Mouse (Mus musculus) hematopoietic multipotent progenitor cell, adult 10-12 weeks (in vitro differentiated cells): ENCODE data around the gene Atf7. TPM values are rescaled to one million over a fixed set of nuclear protein-coding genes. Genes with fewer than 3 reads are reported as not detected.

Source experiments
- polyA plus RNA-seq: library from polyadenylated mRNA; stranded (reverse); fragments of >175 nt; gene quantifications from 2 replicates; pipeline ENCODE4 v1.2.3, GENCODE M21; 2012; ENCODE audit warnings: low replicate concordance

Atf7 gene
- 30.7 and 31.3 TPM in 2 replicates for polyA plus RNA-seq

DNA sequence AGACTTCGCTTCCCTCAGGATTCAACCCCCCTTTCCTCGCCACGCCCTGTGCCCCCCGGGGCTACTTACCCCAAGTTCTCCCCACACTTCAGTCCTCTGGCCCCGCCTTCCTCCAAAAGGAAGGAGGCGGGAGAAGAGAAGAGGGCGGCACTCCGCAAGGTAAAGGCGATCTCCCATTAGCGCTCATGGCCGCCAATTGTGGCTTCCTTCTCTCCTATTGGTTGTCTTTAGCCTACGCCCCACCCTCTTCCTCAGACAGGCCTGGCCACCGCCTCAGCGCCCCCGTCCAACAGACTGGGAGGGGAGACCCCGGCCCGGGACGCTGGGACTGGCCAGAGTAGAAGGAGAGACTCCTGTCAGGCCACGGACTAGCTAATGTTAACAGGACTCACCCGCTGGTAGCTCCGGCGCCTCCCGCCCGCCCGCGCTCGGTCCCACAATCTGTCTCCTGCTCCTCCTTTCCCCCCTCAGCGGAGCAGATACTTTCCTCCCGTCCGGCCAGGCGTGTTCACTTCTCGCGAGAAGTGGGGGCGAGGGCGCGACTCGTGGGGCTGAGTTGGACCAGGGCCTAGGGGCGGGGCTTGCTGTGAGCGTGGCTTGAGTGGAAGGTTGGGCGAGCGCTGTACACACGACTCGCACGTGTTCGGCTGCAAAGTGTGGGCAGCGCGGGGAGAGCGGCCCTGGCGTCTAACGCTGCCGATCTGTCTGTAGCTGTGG lies at the start of gene Atf7, which contains the start of gene Gm28047:
Gene Atf7 (minus strand): TSS at position 495 of the 717 bp plus-strand sequence.
Gene Gm28047 (minus strand): TSS at position 98 of the 717 bp plus-strand sequence.

DNA sequence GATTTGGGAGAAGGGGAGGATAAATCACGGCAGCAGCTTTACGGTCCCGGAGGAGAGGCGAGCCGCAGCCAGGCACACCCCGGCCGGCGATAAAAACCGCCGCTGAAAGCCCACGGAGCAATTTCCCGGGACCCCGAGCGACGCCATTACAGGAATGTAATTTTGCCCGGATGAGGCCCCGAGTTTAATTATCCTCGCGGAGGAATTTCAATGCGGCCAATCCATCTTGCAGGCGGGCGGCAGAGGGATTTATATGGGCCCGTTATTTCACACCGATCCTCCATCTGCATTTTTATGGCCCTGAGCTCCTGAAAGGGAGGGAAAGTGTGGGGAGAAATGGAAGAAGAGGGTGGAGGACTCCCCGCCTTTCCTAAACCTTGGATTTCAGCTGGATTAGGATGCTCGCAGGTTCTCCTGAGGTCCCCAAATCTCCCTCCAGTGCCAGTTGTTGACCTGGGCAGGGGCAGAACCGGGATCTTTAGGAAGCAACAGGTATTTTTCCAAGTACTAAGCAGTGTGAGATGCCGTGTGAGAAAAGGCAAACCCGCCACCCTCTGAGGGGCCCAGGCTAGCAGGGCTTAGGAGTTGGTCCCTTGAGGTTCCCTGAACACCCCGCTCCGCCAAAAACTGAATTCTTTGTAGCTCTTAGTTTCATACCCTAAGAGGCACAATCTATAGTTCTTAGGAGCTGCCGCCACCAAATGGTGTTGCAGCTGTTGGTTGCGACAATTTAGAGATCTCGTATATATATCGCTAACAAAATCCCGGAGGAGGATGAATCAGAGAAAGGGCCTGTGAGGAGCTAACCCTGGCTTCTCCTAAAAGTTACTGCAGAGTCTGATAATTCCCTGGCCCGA lies 47.2 kb upstream of the Atf7 start, which contains the start of gene Atp5g2:
Gene Atp5g2 (minus strand): TSS at position 138 of the 857 bp plus-strand sequence.

DNA sequence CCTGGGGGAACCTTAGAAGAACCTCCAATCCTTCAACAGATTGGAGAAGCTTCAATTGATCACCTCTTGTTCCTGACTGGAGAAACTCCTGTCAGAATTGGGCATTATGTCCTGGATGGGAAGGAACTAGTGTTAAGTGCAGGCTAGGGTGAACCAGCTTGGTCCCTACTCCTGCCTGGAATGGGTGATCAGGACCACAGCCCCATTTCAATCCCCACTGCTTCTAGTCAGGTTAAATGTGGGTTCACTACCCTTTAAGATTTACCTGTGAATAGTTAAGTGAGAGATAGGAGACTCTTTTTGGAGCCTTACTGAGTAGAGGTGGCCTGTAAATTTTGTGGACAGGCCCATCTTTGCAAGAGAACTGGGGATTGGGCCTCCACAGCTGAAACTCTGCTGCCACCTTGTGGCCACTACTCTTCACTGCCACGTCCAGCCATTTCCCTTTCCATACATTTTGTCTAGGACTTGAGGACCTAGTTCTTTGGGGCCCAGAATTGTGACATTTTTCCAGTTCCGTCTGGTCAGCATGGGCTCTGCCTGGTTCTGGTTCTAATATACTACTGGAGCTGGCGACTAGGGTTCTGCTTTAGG lies 100.3 kb downstream of the Atf7 start, which contains the start of gene Npff:
Gene Npff (minus strand): TSS at position 51 of the 594 bp plus-strand sequence.

DNA sequence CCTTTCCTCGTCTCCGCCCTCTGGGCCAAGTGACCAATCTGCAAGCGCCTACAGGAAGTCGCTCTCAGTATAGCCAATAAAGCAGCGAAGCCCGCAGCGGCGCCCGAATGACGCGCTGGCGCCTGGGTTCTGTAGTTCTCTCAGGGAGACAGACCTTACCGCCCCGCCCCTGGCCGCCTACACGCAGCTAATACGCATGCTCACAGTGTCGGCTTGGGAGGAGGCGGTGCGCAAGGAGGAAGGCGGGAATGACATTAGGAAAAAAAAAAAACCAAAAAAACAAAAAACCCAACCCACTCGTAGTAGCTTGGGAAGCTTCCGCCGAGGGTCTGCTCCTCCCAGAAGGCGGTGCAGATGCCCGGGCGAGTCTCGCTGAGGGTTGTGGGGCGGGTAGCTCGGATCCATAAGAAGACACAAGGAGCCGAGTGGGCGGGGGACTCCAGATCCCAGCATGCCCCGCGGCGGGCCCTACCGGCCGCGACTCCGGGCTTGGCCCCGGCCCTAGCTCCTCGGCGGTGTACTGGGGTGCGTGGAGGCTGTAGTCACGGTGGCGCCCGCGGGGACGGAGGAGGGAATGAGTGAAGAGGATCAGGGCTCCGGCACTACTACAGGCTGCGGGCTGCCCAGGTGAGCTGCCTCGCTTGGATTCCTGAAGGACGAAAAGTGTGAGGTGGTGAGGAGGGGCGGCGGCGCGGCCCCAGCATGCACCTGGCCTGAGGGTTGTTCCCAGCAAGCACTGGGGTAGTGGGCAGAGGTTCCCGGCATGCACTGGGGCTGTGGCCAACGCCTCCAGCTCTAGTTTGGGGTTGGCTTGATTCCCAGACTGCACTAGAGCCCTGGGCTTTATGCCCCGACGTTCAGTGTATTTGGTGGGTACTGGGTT lies 107.0 kb downstream of the Atf7 start, which contains the start of gene Tarbp2:
Gene Tarbp2 (plus strand): TSS at position 217 of the 883 bp plus-strand sequence.

DNA sequence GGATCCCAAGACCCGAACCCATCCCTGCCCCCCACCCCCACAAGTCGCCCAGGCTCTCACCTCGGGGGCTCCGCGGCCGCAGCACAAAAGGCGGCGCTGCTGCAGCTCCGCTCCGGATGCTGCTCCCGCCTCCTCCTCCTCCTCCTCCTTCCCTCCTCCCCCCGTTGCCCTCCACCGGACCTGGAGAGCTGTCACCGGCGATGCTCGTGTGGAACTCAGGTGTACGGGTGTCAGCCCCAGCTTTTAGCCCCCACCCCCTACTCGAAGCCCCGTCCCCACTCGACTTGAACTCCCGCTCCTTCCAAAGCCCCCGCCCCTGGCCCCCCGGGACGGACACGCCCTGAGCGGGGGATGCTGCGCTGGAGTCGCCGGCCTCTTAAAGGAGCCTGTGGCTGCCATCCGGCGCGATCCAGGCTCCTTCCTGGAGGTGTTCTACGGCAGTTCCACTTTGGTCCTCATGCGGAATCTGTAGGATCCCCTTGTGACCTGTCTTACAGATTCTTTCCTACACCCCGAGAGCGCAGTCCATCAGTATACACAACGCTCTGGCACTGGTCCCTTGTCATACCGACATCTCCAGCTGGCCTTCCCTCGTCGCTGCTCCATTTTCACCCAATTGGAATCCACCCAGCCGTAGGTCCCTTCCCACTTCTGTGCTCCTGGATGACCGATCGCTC lies 108.4 kb downstream of the Atf7 start, which contains the start of gene Map3k12:
Gene Map3k12 (minus strand): TSS at position 337 of the 677 bp plus-strand sequence.

DNA sequence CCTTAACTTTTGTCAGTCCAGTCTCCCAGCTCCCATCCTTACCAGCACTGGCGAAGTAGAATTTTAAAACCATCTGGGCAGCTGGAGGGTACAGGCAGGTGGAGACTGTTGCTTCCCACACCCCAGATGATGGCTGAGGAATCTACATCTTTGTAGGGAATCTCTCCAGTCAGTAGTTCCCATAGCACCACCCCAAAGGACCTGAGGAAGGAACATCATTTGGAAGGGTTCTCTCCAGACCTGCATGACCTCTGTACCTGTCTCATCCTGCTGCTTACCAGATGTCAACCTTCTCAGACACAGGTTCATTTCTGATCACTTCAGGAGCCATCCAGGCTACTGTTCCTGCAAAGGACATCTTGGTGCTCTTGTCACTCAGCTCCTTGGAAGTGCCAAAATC lies 121.8 kb downstream of the Atf7 start, which contains the start of gene Gm10337:
Gene Gm10337 (plus strand): TSS at position 276 of the 400 bp plus-strand sequence.

Other genes starting within 250 kb of the Atf7 start
- 11.4 and 48.9 TPM in 2 replicates for gene Sp1, start 219.3 kb downstream of the Atf7 start, polyA plus RNA-seq
- 0.81 and 1.1 TPM in 2 replicates for gene Amhr2, start 180.1 kb downstream of the Atf7 start, polyA plus RNA-seq
- 110 and 542 TPM in 2 replicates for gene Prr13, start 166.4 kb downstream of the Atf7 start, polyA plus RNA-seq
- gene Pcbp2, start 154.9 kb downstream of the Atf7 start, polyA plus RNA-seq = 125 and 498 TPM in 2 replicates
- not detected in 2 replicates for gene Gm10337, start 121.7 kb downstream of the Atf7 start, polyA plus RNA-seq
- 1.7 and 3.3 TPM in 2 replicates for gene Map3k12, start 108.4 kb downstream of the Atf7 start, polyA plus RNA-seq
- gene Tarbp2, start 107.3 kb downstream of the Atf7 start, polyA plus RNA-seq = 54.5 and 62.8 TPM in 2 replicates
- gene Npff, start 100.5 kb downstream of the Atf7 start, polyA plus RNA-seq = 3.1 and 5.3 TPM in 2 replicates
- not detected in 2 replicates for gene Gm28047, start 397 bp downstream of the Atf7 start, polyA plus RNA-seq
- gene Atp5g2, start 46.9 kb upstream of the Atf7 start, polyA plus RNA-seq = 17.5 and 184 TPM in 2 replicates
- 53.8 and 56.9 TPM in 2 replicates for gene Calcoco1, start 96.7 kb upstream of the Atf7 start, polyA plus RNA-seq